Mouse (Mus musculus) small intestine, adult 2 months (tissue): ENCODE measurements around the gene Trpm4.

Experiments used
- CTCF ChIP-seq: fragments of 200-500 bp; IDR thresholded peaks from 2 replicates; pipeline ENCODE4 v1.5.1; 2012; ENCODE audit warnings: low read depth, mild to moderate bottlenecking, control low read depth, inconsistent platforms, low read length, moderate library complexity, mixed read lengths; ENCODE audit not compliant: insufficient replicate concordance, insufficient read length; ENCODE audit errors: extremely low read depth
- POLR2A ChIP-seq: fragments of 200-500 bp; IDR thresholded peaks from 2 replicates; pipeline ENCODE4 v1.6.1; 2012; ENCODE audit warnings: low read depth, mild to moderate bottlenecking, control low read depth, inconsistent platforms, low read length, moderate library complexity

DNA sequence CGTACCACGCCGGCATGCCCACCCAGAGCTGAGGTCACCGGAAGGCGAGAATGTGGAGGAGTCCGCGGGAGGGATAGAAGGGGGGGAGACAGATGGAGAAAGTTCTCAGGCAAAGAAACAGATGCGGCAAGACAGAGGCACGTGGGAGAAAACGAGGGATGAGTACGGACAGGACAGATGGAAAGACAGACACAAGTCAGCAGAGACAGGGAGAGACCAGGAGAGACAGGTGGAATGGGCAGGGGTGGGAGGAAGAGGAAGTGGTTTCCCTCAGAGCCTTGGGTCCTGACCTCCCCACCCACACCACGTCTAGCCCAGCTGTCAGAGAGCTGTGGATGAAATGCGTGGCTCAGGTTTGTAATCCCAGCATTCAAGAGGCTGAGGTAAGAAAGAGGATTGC is 13.3 kb upstream of the Trpm4 start:
- TF ChIP-seq CTCF (no peak), POLR2A (no peak)
